Comparison of ENCODE assay signal across 25 mouse cellular contexts in genomic region chr8:116848042-116848441, GRCm38 (mm10).
A peak's percentile ranks its signal among the peaks of the same experiment; 100 is the strongest.
DNase-seq lines count a peak whose midpoint lies in the region; ATAC-seq and TF ChIP-seq lines count a peak whose summit lies in the region.
"Had no signal": no experiment of that assay in that cellular context is flagged by ENCODE, and none has a peak within 500 bp of the region (broad histone marks: within the 10 kb centered on the region; RNA-seq: fewer than 3 reads in every experiment).

No protein-coding gene starts in this region.

- TF ChIP-seq POLR2A in CH12.LX (IDR thresholded peaks at IDR 0.05; ENCODE audit: low read depth, low read length), result no peak

- no peaks in the 10 kb centered on the region for H3K27me3 ChIP-seq in CH12.LX (replicated peaks)
- H3K27me3 ChIP-seq: embryonic facial prominence, embryonic 13.5 days; embryonic facial prominence, embryonic 15.5 days; forebrain, embryonic 12.5 days had no signal

- H3K79me2 ChIP-seq in CH12.LX (replicated peaks; ENCODE audit: control insufficient read depth, extremely low read depth, insufficient read depth, poor library complexity, severe bottlenecking), result no peaks in the 10 kb centered on the region

- DNase-seq in frontal cortex, postnatal 10 days (ENCODE audit: low spot score in 2 of 2), result no peak
- peak; percentile 38 for DNase-seq in right cerebral cortex, adult 18-20 months
- DNase-seq in right cerebral cortex, postnatal 14 days, result no peak
- DNase-seq in 3T3-L1 (ENCODE audit: low read depth, low spot score) (peak; percentile 27), CH12.LX (ENCODE audit: extremely low read depth) (peak; percentile 22)
- no peak for DNase-seq in cerebellum, postnatal 10 days
- no peak for DNase-seq in lung, postnatal 4 days
- DNase-seq: adrenal gland, adult 2 months; adrenal gland, postnatal 10 days; adrenal gland, postnatal 25 days; B cell, adult 2 months; cerebellum, adult 11-12 months; cerebellum, adult 8-10 months; cerebellum, adult 9-11 months; cerebellum, postnatal 36 days; embryo, embryonic 11 days had no signal

- H3K9me3 ChIP-seq in CH12.LX (replicated peaks; ENCODE audit: low read length), result peaks cover 6% of the 10 kb centered on the region
- H3K9me3 ChIP-seq: embryonic facial prominence, embryonic 13.5 days; embryonic facial prominence, embryonic 15.5 days; forebrain, embryonic 10.5 days; forebrain, embryonic 12.5 days had no signal

- H3K36me3 ChIP-seq in CH12.LX (replicated peaks in 1 of 2; ENCODE audit: control insufficient read depth in 1 of 2, insufficient read depth in 1 of 2, low read length in 1 of 2), result no peaks in the 10 kb centered on the region
- H3K36me3 ChIP-seq: embryonic facial prominence, embryonic 13.5 days; embryonic facial prominence, embryonic 15.5 days; forebrain, embryonic 10.5 days; forebrain, embryonic 12.5 days had no signal

- no peak overlapping the region for H3K4me2 ChIP-seq in CH12.LX (ENCODE audit: insufficient read depth, low read depth, poor library complexity, severe bottlenecking)
- H3K4me2 ChIP-seq: embryonic facial prominence, embryonic 13.5 days; embryonic facial prominence, embryonic 15.5 days; forebrain, embryonic 12.5 days had no signal

- peak; percentile 55 for TF ChIP-seq EP300 in CH12.LX (IDR thresholded peaks at IDR 0.05; ENCODE audit: low read length)

- dilution Hi-C loops in CH12.LX (cut with MboI; ENCODE audit: extremely low pct_ligation_motif_present, extremely low pct_unique_long_range_greater_than_20kb, low sequenced_read_pairs), result no loop called here

- H3K9ac ChIP-seq in CH12.LX (ENCODE audit: insufficient read depth, low read depth), result no peak overlapping the region
- H3K9ac ChIP-seq: embryonic facial prominence, embryonic 13.5 days; embryonic facial prominence, embryonic 15.5 days; forebrain, embryonic 12.5 days had no signal

- in situ Hi-C loops in CH12.LX (cut with MboI; ENCODE audit: low pct_ligation_motif_present, low pct_unique_long_range_greater_than_20kb, low sequenced_read_pairs), result no loop called here

- no peak for TF ChIP-seq RAD21 in CH12.LX (IDR thresholded peaks at IDR 0.05; ENCODE audit: low read depth, low read length)

- H3K27ac ChIP-seq in CH12.LX (ENCODE audit: insufficient read depth, low read depth), result no peak overlapping the region
- H3K27ac ChIP-seq: embryonic facial prominence, embryonic 13.5 days; embryonic facial prominence, embryonic 15.5 days; forebrain, embryonic 10.5 days; forebrain, embryonic 12.5 days had no signal

- peaks cover 0 to 4% of the 10 kb centered on the region in 2 experiments; a peak in 1 of 4 replicates for H3K4me1 ChIP-seq in CH12.LX (ENCODE audit: control insufficient read depth in 1 of 2, insufficient read depth in 2 of 2)
- H3K4me1 ChIP-seq: embryonic facial prominence, embryonic 13.5 days; embryonic facial prominence, embryonic 15.5 days; forebrain, embryonic 10.5 days; forebrain, embryonic 12.5 days had no signal

- peak; percentile 64 for ATAC-seq in frontal cortex, adult (ENCODE audit: low TSS enrichment)
- ATAC-seq: CD4-positive, CD25-positive, alpha-beta regulatory T cell, adult 4 months; forebrain, embryonic 14.5 days; forebrain, embryonic 16.5 days had no signal

- H3K4me3 ChIP-seq in CH12.LX (replicated peaks in 1 of 3; ENCODE audit: low read depth in 2 of 3, low read length in 2 of 3, poor library complexity in 1 of 3), result no peak overlapping the region
- H3K4me3 ChIP-seq: embryonic facial prominence, embryonic 13.5 days; embryonic facial prominence, embryonic 15.5 days; erythroblast, embryonic 14.5 days; forebrain, embryonic 10.5 days; forebrain, embryonic 12.5 days had no signal

- no peak for TF ChIP-seq CTCF in CH12.LX (conservative IDR thresholded peaks at IDR 0.05 in 1 of 2, IDR thresholded peaks at IDR 0.05 in 1 of 2; ENCODE audit: low read depth in 2 of 2, low read length in 2 of 2)

TF ChIP-seq in CH12.LX, 34 proteins besides CTCF, POLR2A, EP300 and RAD21:
- TF ChIP-seq HCFC1 (IDR thresholded peaks at IDR 0.05; ENCODE audit: low read depth, low read length), result no peak
- TF ChIP-seq SIN3A (IDR thresholded peaks at IDR 0.05; ENCODE audit: low read length), result no peak
- peak; percentile 56; the same call in 1 of the 2 replicates for TF ChIP-seq JUND (conservative IDR thresholded peaks at IDR 0.05; ENCODE audit: low read depth, low read length)
- 0 out of 2 replicates have a peak, but pooled peaks have one; percentile 15 for TF ChIP-seq JUN (IDR thresholded peaks at IDR 0.05; ENCODE audit: insufficient read depth, low read depth, low read length)

Comparison
In these comparisons a context has a peak if more than half of its experiments do, and no peak if none do; other contexts are left out.
1. DNase-seq: peak in right cerebral cortex, adult 18-20 months (single experiment), 3T3-L1 (single experiment) and CH12.LX (single experiment); none in frontal cortex, postnatal 10 days (0 of 2), right cerebral cortex, postnatal 14 days (single experiment), cerebellum, postnatal 10 days (0 of 2) and lung, postnatal 4 days (0 of 2).